Mouse (Mus musculus) cerebellum, adult 9-10 months (tissue): ENCODE measurements around the gene Fmo4.
"Not testable (repeated sequence)": the region's sequence is repeated elsewhere in the genome, so short reads cannot be mapped to it uniquely, and the experiment has no call there.

Experiments used
- DNase-seq: peaks from one replicate; pipeline ENCODE4 v3.0.0; 2022

The Fmo4 gene

DNA sequence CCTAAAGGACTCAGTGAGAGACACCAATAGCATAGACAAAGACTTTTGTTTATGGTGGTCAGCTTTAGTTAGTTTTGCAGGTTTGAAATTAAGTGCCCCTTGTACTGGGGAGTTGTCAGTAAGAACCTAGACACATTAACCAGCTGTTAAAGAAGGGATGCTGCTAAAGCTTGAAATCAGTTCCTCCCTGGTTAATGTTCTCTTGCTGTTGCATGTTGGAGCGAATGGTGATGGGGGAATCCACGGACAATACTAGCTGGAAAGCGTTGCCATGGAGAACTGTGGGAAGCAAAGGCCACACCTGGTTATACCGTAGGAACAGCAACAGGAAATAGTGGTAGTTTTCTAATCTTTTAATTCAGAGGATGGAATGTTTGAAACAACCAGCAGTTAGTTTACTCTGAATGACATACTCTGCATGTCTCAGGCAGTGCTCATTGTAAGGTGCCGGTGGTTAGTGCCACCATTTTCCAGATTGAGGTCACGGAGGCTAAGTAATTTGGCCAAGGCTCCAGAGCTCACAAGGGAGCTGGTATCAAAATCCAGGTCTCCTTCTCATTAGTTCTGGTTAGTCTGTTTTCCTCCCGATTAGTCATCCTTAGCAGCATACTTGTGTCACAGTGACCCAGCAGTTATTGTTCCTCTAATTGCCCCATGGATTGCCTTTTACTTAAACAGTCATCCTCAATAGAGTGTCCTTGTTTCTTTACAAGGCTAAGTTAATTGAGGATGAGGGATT, 21.3 kb downstream of the Fmo4 start:
- no peak for DNase-seq

DNA sequence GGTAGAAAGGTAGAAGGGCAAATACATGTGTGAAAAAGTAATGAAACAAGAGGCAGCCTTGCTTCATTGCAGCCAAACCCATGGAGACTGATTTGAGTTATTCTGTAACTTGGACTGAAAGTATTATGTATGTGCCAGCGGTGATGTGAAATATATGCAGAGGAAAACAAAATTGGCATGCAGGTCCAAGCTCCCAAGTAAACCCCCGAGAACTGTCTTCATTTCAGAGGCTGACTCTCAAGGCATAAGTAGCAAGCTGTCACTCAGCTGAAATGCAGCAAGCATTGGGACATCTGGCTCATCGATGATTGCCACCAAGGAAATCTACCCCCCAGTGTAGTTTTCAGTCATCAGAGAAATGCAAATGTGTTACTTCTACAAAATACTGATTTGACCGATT, 28.6 kb downstream of the Fmo4 start:
- DNase-seq: no peak

DNA sequence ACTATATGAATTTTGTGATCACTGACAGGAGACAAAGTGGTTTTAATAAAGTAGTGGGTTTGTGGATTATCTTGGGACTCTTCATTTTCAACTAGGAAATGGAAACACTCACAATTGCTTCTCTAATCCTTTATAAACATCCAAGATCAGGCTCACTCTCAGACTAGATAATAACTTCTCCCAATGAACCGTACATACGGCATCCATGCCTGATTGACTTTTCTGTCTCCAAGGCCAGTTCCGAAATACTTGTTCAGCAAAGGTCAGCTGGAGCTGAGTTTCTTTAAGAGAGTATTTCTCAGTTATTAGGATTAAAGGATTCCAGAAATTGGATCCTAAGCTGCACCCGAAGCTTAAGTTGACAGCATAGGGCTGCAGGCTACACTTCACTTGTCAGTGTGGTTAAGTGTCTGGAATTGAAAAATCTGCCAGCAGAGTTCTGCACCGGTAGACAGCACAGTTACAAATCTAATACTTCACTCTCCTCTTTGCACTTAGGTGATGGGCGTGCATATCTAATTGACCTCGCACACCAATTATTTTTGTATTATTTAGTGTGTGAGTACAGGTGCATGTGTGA, 30.0 kb downstream of the Fmo4 start:
- DNase-seq: no peak

DNA sequence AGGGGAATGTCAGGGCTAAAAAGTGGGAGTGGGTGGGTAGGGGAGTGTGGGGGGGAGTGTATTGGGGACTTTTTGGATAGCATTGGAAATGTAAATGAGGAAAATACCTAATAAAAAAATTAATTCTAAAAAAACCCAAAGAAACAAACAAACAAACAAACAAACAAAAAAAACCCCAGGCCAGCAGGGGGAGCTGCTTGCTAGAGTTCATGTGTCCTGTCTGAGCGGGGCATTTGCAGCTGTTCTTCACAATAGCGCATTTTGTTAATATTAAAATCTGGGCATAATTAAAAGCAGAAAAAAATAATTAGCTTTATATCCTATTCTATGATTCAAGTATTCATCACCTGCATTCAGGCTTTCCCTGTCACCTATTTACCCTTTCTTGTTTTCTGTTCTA, 32.7 kb downstream of the Fmo4 start:
- not testable (repeated sequence) for DNase-seq

DNA sequence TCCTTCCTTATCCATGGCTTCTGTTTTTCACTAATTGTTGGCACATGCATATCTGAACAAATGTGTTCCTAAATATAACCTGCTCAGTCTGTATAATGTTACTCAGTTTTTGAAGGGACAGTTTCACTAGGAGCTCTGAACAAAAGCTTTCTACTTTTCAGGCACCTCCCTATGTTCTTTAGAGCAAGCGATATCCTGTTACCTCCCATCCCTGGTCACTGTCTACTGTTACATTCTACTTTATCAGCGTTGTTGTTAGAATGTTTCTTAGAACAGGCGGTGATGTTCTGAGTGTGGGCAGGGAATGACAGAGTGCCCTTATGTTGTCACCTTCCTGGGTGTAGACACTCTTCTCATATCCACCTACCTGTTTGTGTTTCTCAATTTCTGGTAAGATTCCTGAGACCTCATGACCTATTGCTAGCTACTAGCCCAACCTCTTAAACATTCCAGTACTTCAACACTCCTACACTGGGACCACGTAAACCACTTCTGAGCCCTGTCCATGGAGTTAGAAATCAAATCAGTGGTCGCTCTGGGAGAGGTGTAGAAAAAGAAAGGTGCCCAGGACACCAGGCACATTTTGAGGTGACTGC, 35.7 kb downstream of the Fmo4 start:
- no peak for DNase-seq

DNA sequence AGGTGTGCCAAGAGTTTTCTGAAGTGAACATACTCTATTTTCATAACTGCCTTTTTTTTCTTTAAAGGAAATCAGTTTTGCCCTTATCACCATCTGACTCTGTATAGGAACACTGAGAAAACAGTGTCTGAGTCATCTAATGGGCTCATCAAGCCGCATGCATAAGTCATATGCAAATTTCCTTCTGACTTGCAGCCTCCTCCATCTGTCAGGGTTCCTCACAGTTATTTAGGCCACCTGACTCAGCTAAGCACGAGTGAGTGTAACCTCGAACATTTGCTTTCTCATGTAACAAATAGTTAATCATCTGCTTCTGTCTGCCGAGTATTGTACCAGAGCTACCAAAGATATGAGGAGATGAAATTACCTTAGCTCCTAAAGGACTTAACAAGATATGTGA, 40.1 kb downstream of the Fmo4 start:
- no peak for DNase-seq

DNA sequence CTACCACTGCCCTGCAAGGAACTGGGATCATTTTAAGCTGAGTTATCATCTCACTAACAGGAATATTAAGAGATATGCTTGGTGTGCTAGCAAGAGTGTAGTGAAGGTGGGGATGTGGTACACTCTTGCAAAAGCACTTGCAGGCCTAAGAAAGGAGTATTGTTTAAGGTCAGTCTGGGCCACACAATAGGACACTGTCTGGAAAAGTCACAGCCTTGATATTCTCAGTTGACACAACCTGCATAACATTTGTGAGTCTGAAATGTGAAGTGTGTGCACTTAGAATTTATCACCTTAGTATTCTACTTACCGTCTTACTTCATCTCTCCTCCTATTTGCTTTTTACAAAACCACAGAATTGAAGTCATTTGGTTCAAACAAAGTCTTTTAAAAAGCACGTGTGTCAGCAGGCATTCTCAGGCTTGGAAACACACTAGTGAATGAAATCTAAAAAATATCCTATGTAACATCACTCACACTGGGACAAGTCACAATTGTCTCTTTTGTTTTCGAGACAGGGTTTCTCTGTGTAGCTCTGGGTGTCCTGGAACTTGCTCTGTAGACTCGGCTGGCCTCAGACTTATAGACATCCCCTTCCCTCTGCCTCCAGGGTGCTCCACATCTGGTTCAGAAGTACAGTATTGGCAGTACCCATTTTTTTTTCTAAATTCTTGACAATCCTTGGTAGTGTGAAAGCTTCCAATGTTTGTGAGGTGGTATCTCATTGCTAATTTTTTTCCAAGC, 42.0 kb downstream of the Fmo4 start:
- DNase-seq: no peak

DNA sequence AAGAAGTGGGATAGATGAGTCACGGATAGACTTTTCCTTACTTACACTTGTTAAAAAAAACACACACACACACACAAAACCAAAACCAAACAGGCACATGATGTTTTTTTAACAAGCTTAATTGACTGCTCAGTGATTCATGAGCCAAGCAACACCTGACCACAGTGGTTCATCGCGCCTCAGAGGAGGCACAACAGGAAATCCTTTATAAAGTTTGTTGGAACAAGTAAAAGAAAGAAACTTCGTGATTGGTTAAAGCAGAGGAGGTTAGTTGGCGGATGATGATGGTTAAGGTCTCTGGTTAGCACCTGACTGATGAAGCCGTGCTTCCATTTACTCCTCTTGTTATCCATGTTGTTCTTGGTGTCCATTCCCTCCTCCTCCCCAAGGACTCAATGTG, 61.8 kb downstream of the Fmo4 start:
- no peak for DNase-seq

DNA sequence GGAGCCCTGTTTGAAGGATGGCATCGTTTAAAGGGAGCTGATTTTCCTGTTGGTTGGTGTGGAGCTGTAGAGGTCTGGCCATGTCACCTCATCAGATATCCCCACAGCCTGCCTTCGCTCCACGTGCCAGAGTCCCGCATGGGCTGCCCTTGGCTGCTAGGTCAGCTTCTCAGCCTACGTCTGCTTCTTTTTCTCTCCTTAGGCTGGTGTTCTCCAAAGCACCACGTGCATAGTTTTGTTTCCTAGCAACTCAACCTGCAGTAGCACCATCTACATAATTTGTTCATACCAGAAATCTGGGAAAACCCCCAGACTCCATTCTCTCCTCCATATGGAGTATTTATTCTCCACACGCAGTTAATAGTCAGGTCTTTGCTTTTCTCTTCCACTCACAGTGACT, 64.2 kb downstream of the Fmo4 start:
- no peak for DNase-seq

DNA sequence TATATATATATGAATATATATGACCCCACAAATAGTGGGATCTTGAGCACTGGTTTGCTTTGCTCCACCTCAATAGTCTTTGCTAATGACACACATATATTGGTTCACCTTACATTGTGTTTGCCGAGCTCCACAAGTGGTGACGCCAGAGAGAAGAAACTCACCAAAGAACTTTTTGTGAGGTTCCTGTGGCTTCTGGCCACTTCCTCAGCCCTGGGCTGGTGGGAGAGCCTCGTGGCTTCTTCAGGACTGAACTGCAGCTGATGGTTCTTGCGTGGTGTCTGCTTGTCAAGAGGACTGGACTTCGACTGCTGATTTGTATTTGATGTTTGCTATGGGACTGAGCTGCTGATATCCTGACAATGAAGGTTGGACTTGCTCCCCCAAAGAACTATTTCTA, 65.0 kb downstream of the Fmo4 start:
- no peak for DNase-seq
